Mouse (Mus musculus): ENCODE measurements around the gene Gzmk. TPM values are rescaled to one million over a fixed set of nuclear protein-coding genes. Genes with fewer than 3 reads are reported as not detected.

Gene Gzmk
- polyA plus RNA-seq, 1 experiment from 2014 or later = not detected

- ATAC-seq (ENCODE audit: low FRiP score, low read depth) = no peak
- Histone ChIP-seq H3K36me3 (no peaks in the 10 kb centered on the region), H3K4me2 (replicated peaks) (no peak overlapping the region), H3K4me3 (no peak overlapping the region), H3K4me1 (no peaks in the 10 kb centered on the region), H3K9ac (replicated peaks) (no peak overlapping the region), H3K9me3 (no peaks in the 10 kb centered on the region), H3K27ac (replicated peaks) (no peak overlapping the region), H3K27me3 (no peaks in the 10 kb centered on the region)
- 84% methylated on average over 1 of the region's 1 CpGs for WGBS
Observed at GRCm38 (mm10) chr13:113139597-113139996, 86.1 kb downstream of the Gzmk start.

GRCm38 (mm10) chr13:113129974-113130373, 95.7 kb downstream of the Gzmk start:
- no peak overlapping the region for H3K4me3 ChIP-seq
- no peak for ATAC-seq (ENCODE audit: low FRiP score, low read depth)
- no peaks in the 10 kb centered on the region for H3K27me3 ChIP-seq
- H3K4me1 ChIP-seq = no peaks in the 10 kb centered on the region
- no peak overlapping the region for H3K4me2 ChIP-seq (replicated peaks)
- no peaks in the 10 kb centered on the region for H3K9me3 ChIP-seq
- no peak overlapping the region for H3K27ac ChIP-seq (replicated peaks)
- H3K36me3 ChIP-seq = no peaks in the 10 kb centered on the region
- WGBS = 87% methylated on average over 1 of the region's 1 CpGs
- H3K9ac ChIP-seq (replicated peaks) = no peak overlapping the region

Other genes with a start within 250 kb of the Gzmk start
- 0.85 and 1.9 TPM in 2 replicates for gene Ccno, start 238.1 kb downstream of the Gzmk start, polyA plus RNA-seq (2016; fragmentation: Nextera tagmentation; extraction: Ambion mirVana)
- 0.24 and 1.1 TPM in 2 replicates for gene Mcidas, start 232.1 kb downstream of the Gzmk start, polyA plus RNA-seq (2016; fragmentation: Nextera tagmentation; extraction: Ambion mirVana)
- 0.15 TPM in 1 of 2 replicates, not detected in the other for gene Cdc20b, start 190.8 kb downstream of the Gzmk start, polyA plus RNA-seq (2016; fragmentation: Nextera tagmentation; extraction: Ambion mirVana)
- 97.4 and 102 TPM in 2 replicates for gene Gpx8, start 179.5 kb downstream of the Gzmk start, polyA plus RNA-seq (2016; fragmentation: Nextera tagmentation; extraction: Ambion mirVana)
- gene Gzma, start 124.9 kb downstream of the Gzmk start, polyA plus RNA-seq (2016; fragmentation: Nextera tagmentation; extraction: Ambion mirVana) = not detected in 2 replicates
- gene Esm1, start 16.2 kb downstream of the Gzmk start, polyA plus RNA-seq (2016; fragmentation: Nextera tagmentation; extraction: Ambion mirVana) = 1.1 and 2.8 TPM in 2 replicates
- gene BC067074, start 67.3 kb upstream of the Gzmk start, polyA plus RNA-seq (2016; fragmentation: Nextera tagmentation; extraction: Ambion mirVana) = 1.8 and 2.0 TPM in 2 replicates

All from midbrain, embryonic 12.5 days (tissue).